Mouse (Mus musculus) T-cell, adult 2 months (primary cell): ENCODE results near the gene 4930550C14Rik.

Source experiments
- DNase-seq: peaks from one replicate; pipeline ENCODE4 v3.0.0; 2022; ENCODE audit warnings: low spot score

The 4930550C14Rik gene

GRCm38 (mm10) chr9:53402291-53402711, at the start of gene 4930550C14Rik:
Gene 4930550C14Rik, plus strand, starts transcription at chr9:53402325.
- no peak for DNase-seq

- DNase-seq: no peak
Observed at GRCm38 (mm10) chr9:53353161-53353560, 49.0 kb upstream of the 4930550C14Rik start.

- DNase-seq: no peak
Observed at GRCm38 (mm10) chr9:53356219-53357155, 45.6 kb upstream of the 4930550C14Rik start.

GRCm38 (mm10) chr9:53371339-53371738, 30.8 kb upstream of the 4930550C14Rik start:
- DNase-seq: no peak

- DNase-seq: no peak
Observed at GRCm38 (mm10) chr9:53375907-53376306, 26.2 kb upstream of the 4930550C14Rik start.

- DNase-seq: peak; percentile 36
Observed at GRCm38 (mm10) chr9:53376820-53377219, 25.3 kb upstream of the 4930550C14Rik start.

GRCm38 (mm10) chr9:53377597-53377996, 24.5 kb upstream of the 4930550C14Rik start:
- no peak for DNase-seq

GRCm38 (mm10) chr9:53378171-53378570, 24.0 kb upstream of the 4930550C14Rik start:
- DNase-seq: no peak

GRCm38 (mm10) chr9:53380595-53380994, 21.5 kb upstream of the 4930550C14Rik start:
- no peak for DNase-seq

- DNase-seq: no peak
Observed at GRCm38 (mm10) chr9:53381113-53381615, 21.0 kb upstream of the 4930550C14Rik start.

- peak; percentile 23 for DNase-seq
Observed at GRCm38 (mm10) chr9:53383951-53384866, 17.9 kb upstream of the 4930550C14Rik start, which contains the start of gene Kdelc2. Gene Kdelc2, plus strand, starts transcription at chr9:53384025.

GRCm38 (mm10) chr9:53384873-53385272, 17.3 kb upstream of the 4930550C14Rik start:
- no peak for DNase-seq

GRCm38 (mm10) chr9:53387431-53387830, 14.7 kb upstream of the 4930550C14Rik start:
- no peak for DNase-seq

- DNase-seq: no peak
Observed at GRCm38 (mm10) chr9:53389109-53389508, 13.0 kb upstream of the 4930550C14Rik start.

GRCm38 (mm10) chr9:53390136-53390535, 12.0 kb upstream of the 4930550C14Rik start:
- no peak for DNase-seq

GRCm38 (mm10) chr9:53397685-53398387, 4.3 kb upstream of the 4930550C14Rik start:
- DNase-seq: no peak

GRCm38 (mm10) chr9:53398388-53398700, 3.8 kb upstream of the 4930550C14Rik start:
- DNase-seq: peak; percentile 56

- no peak for DNase-seq
Observed at GRCm38 (mm10) chr9:53399537-53399936, 2.6 kb upstream of the 4930550C14Rik start.

GRCm38 (mm10) chr9:53400696-53401095, 1.4 kb upstream of the 4930550C14Rik start:
- DNase-seq: no peak

GRCm38 (mm10) chr9:53401146-53401545, 979 bp upstream of the 4930550C14Rik start:
- DNase-seq: no peak

- no peak for DNase-seq
Observed at GRCm38 (mm10) chr9:53402991-53403390, 866 bp downstream of the 4930550C14Rik start.
